Mouse (Mus musculus): ENCODE measurements at regions not wholly inside any gene's neighbourhood (a gene's known extent, or its start where the extent isn't known, plus 50 kb on each side); places are given as distances from the start of the nearest gene placed in this dataset.

DNA sequence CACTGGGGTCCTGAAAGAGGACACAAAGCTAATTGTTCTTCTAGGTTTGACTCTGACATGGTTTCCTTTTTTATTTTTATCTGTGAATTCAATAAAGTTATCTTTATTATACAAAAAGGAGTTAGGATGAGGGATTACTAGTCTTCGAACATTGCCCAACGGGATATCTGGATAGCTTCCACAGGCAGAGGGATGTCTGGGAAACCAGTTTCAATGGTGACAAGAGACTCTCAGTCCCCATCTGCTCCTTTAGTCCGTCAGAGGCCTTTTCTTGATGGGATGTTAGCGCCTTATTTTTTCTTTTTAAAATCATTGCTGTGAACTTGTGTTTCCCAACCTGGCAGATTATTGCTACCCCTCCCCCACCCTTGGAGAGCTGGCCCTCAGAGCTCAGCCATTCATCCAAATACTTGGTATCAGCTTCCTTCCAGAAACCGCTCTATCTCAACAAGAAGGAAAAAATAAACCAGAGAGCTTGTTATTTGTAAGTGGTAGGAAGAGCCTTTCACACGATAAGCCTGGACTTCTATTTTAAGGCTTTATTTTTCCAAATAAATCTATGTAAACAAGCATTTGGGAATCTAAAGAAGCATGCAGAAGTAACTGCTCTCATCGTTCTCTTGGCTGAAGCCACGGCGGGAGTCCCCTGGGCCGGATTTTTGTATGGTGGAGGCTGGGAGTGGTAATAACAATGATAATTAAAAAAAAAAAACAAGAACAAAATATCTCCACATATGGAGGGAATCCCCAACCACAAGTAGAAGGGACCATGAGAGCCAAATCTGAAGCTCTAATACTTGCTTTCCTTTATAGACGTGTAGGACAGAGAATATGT is 296.6 kb upstream of the 1700056E22Rik start:
- ATAC-seq, result no peak
- no peak for TF ChIP-seq CTCF (IDR thresholded peaks at IDR 0.05; ENCODE audit: low read depth)
- 72% methylated on average over 11 of the region's 11 CpGs for WGBS
- Histone ChIP-seq H3K9me3 (ENCODE audit: control insufficient read depth) (no peaks in the 10 kb centered on the region), H3K27ac (ENCODE audit: low read depth, low read length) (no peak overlapping the region), H3K27me3 (replicated peaks; ENCODE audit: control insufficient read depth, insufficient read depth, low read length) (no peaks in the 10 kb centered on the region), H3K4me3 (ENCODE audit: low read depth, low read length) (no peak overlapping the region), H3K36me3 (ENCODE audit: control insufficient read depth, insufficient read depth) (no peaks in the 10 kb centered on the region), H3K4me2 (replicated peaks; ENCODE audit: low read depth) (no peak overlapping the region), H3K9ac (ENCODE audit: low read depth, low read length) (no peak overlapping the region), H3K4me1 (replicated peaks; ENCODE audit: control insufficient read depth, insufficient read depth, low read length) (no peaks in the 10 kb centered on the region)

DNA sequence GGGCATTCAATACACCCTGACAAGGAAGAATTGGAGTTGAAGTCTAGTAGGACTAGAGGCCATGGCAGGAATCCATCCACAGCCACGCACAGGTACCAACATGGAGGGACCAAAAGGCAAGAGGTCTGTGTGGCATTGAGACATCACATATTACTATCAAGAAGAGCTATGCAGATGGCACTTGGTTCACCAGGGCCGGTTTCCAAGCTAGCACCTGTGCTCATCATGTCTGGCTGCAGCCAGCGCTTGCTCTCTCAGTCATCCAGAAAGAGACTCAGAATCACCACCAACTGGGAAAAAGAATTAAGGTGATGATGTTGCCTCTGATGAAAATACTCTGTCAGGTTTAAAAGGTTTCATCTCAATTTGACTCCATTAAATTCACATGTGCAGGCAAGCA is 292.1 kb upstream of the 1700056E22Rik start:
- no peak for TF ChIP-seq CTCF (IDR thresholded peaks at IDR 0.05; ENCODE audit: low read depth)

DNA sequence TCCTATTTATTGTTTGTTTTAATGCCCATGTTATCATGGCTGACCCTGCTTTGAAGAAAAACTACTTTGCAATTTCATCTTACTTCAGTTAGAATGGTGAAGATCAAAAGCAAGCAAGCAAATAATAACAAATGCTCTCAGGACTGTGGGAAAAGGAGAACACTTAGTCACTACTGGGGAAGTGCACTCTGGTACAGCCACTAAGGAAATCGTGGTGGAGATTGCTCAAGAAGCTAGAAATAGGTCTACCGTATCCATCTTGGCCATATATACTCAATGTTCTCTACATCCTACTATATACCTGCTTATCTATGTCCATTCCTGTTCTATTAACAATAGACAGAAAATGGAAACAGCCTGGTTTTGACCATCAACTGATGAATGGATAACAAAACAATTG is 290.1 kb upstream of the 1700056E22Rik start:
- Histone ChIP-seq H3K4me3 (ENCODE audit: low read depth, low read length) (no peak overlapping the region), H3K27ac (ENCODE audit: low read depth, low read length) (no peak overlapping the region), H3K36me3 (ENCODE audit: control insufficient read depth, insufficient read depth) (no peaks in the 10 kb centered on the region), H3K9me3 (ENCODE audit: control insufficient read depth) (no peaks in the 10 kb centered on the region), H3K9ac (ENCODE audit: low read depth, low read length) (no peak overlapping the region), H3K27me3 (replicated peaks; ENCODE audit: control insufficient read depth, insufficient read depth, low read length) (no peaks in the 10 kb centered on the region), H3K4me2 (replicated peaks; ENCODE audit: low read depth) (no peak overlapping the region), H3K4me1 (replicated peaks; ENCODE audit: control insufficient read depth, insufficient read depth, low read length) (no peaks in the 10 kb centered on the region)
- ATAC-seq, result no peak
- 78% methylated on average over 2 of the region's 2 CpGs for WGBS
- TF ChIP-seq CTCF (IDR thresholded peaks at IDR 0.05; ENCODE audit: low read depth), result no peak

More for the DNA sequence above, 292.1 kb upstream of the 1700056E22Rik start:
- no peak overlapping the region for H3K9ac ChIP-seq (ENCODE audit: low read depth, low read length)
- H3K27me3 ChIP-seq (replicated peaks; ENCODE audit: control insufficient read depth, insufficient read depth, low read length), result no peaks in the 10 kb centered on the region
- no peaks in the 10 kb centered on the region for H3K4me1 ChIP-seq (replicated peaks; ENCODE audit: control insufficient read depth, insufficient read depth, low read length)
- no peak overlapping the region for H3K27ac ChIP-seq (ENCODE audit: low read depth, low read length)
- no peaks in the 10 kb centered on the region for H3K36me3 ChIP-seq (ENCODE audit: control insufficient read depth, insufficient read depth)
- 89% methylated on average over 3 of the region's 3 CpGs for WGBS
- no peak overlapping the region for H3K4me2 ChIP-seq (replicated peaks; ENCODE audit: low read depth)
- no peaks in the 10 kb centered on the region for H3K9me3 ChIP-seq (ENCODE audit: control insufficient read depth)
- no peak for ATAC-seq
- H3K4me3 ChIP-seq (ENCODE audit: low read depth, low read length), result no peak overlapping the region

- H3K9ac ChIP-seq (ENCODE audit: low read depth, low read length), result no peak overlapping the region
- no peaks in the 10 kb centered on the region for H3K27me3 ChIP-seq (replicated peaks; ENCODE audit: control insufficient read depth, insufficient read depth, low read length)
- no peaks in the 10 kb centered on the region for H3K36me3 ChIP-seq (ENCODE audit: control insufficient read depth, insufficient read depth)
- no peak for TF ChIP-seq CTCF (IDR thresholded peaks at IDR 0.05; ENCODE audit: low read depth)
- 81% methylated on average over 3 of the region's 3 CpGs for WGBS
- H3K4me2 ChIP-seq (replicated peaks; ENCODE audit: low read depth), result no peak overlapping the region
- no peak overlapping the region for H3K4me3 ChIP-seq (ENCODE audit: low read depth, low read length)
- no peak overlapping the region for H3K27ac ChIP-seq (ENCODE audit: low read depth, low read length)
- no peaks in the 10 kb centered on the region for H3K9me3 ChIP-seq (ENCODE audit: control insufficient read depth)
- ATAC-seq, result no peak
- H3K4me1 ChIP-seq (replicated peaks; ENCODE audit: control insufficient read depth, insufficient read depth, low read length), result no peaks in the 10 kb centered on the region
Measured at GRCm38 (mm10) chr1:184320521-184321177, 286.5 kb upstream of the 1700056E22Rik start.

GRCm38 (mm10) chr1:184310185-184310815 is 276.2 kb upstream of the 1700056E22Rik start:
- Histone ChIP-seq H3K27ac (ENCODE audit: low read depth, low read length) (no peak overlapping the region), H3K9ac (ENCODE audit: low read depth, low read length) (no peak overlapping the region), H3K27me3 (replicated peaks; ENCODE audit: control insufficient read depth, insufficient read depth, low read length) (no peaks in the 10 kb centered on the region), H3K36me3 (ENCODE audit: control insufficient read depth, insufficient read depth) (no peaks in the 10 kb centered on the region), H3K4me3 (ENCODE audit: low read depth, low read length) (no peak overlapping the region), H3K9me3 (ENCODE audit: control insufficient read depth) (no peaks in the 10 kb centered on the region), H3K4me2 (replicated peaks; ENCODE audit: low read depth) (no peak overlapping the region), H3K4me1 (replicated peaks; ENCODE audit: control insufficient read depth, insufficient read depth, low read length) (no peaks in the 10 kb centered on the region)
- WGBS, result 86% methylated on average over 19 of the region's 19 CpGs
- no peak for ATAC-seq
- no peak for TF ChIP-seq CTCF (IDR thresholded peaks at IDR 0.05; ENCODE audit: low read depth)

DNA sequence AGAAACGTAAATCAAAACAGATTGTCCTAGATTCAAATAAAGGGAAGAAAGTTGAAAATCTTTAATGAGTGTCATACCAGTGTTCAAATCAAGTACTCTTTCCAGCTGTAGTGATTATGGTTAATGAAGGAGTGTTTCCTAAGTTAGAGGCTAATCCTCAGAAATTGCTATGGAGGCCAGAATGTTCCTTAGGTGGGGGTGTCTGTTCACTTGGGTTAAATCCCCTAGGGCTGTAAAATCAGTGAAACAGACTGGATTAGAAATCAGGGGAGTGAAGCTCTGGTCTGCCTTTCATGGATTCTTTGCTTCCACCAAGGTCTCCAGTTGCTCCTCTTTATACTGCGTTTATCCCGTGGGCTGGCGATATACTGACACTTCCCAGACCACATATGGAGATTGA is 270.7 kb upstream of the 1700056E22Rik start:
- Histone ChIP-seq H3K9me3 (ENCODE audit: control insufficient read depth) (no peaks in the 10 kb centered on the region), H3K27me3 (replicated peaks; ENCODE audit: control insufficient read depth, insufficient read depth, low read length) (no peaks in the 10 kb centered on the region), H3K36me3 (ENCODE audit: control insufficient read depth, insufficient read depth) (no peaks in the 10 kb centered on the region), H3K9ac (ENCODE audit: low read depth, low read length) (no peak overlapping the region), H3K4me2 (replicated peaks; ENCODE audit: low read depth) (no peak overlapping the region), H3K27ac (ENCODE audit: low read depth, low read length) (no peak overlapping the region), H3K4me3 (ENCODE audit: low read depth, low read length) (no peak overlapping the region), H3K4me1 (replicated peaks; ENCODE audit: control insufficient read depth, insufficient read depth, low read length) (no peaks in the 10 kb centered on the region)
- no peak for TF ChIP-seq CTCF (IDR thresholded peaks at IDR 0.05; ENCODE audit: low read depth)
- 91% methylated on average over 4 of the region's 4 CpGs for WGBS
- ATAC-seq, result no peak

All from intestine, postnatal 0 days (tissue).